Mouse (Mus musculus): ENCODE results near the gene Ndufa1.
A peak's percentile ranks its signal among the peaks of the same experiment; 100 is the strongest.
"Not testable (repeated sequence)": the region's sequence is repeated elsewhere in the genome, so short reads cannot be mapped to it uniquely, and the experiment has no call there.

Ndufa1 gene

DNA sequence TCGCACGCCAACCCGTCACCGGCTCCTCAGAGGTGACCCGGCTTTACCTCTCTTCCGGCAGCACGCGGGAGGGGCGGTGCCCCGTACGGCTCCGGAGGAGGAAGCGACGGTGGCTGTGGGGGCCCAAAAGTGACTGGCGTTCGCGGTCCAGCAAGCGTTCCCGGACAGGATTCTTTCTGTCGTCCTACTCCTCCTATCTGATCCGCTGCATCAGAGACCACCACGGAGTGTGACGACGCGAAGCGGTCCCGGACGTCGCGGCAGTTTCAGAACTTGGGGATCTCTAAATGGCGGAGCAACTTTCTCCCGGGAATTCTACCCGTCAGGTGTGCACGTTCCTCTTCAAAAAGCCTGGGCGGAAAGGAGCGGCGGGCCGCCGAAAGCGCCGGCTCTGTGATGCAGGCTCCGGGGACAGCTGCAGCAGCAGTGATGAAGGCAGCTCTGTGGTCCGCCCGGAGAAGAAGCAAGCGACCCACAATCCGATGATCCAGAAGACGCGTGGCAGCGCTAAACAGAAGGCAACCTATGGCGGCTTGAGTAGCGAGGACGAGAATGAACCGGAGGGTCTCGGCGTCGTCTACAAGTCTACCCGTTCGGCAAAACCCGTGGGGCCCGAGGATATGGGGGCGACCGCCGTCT is at the start of gene Ndufa1, which contains the start of gene Rnf113a1:
Ndufa1 (minus strand) TSS at position 59 of the 639 bp plus-strand sequence.
Rnf113a1 (plus strand) TSS at position 141 of the 639 bp plus-strand sequence.
- DNase-seq: peak; percentile 73

DNA sequence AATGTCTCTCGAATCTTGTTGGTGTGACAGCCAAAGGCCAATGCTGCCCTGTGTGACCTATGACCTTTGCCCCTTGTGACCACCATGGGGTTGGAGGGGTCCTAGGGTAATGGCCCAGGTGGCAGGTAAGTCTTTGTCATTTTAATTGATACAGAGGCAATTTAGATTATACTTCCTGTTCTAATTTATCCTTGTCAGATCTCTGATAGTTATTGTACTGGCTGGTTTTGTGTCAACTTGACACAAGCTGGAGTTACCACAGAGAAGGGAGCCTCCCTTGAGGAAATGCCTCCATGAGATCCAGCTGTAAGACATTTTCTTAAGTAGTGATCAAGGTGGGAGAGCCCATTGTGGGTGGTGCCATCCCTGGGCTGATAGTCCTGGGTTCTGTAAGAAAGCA is 31.2 kb upstream of the Ndufa1 start, which contains the start of gene Rhox1:
Rhox1 (minus strand) TSS at position 101 of the 400 bp plus-strand sequence.
- not testable (repeated sequence) for DNase-seq

DNA sequence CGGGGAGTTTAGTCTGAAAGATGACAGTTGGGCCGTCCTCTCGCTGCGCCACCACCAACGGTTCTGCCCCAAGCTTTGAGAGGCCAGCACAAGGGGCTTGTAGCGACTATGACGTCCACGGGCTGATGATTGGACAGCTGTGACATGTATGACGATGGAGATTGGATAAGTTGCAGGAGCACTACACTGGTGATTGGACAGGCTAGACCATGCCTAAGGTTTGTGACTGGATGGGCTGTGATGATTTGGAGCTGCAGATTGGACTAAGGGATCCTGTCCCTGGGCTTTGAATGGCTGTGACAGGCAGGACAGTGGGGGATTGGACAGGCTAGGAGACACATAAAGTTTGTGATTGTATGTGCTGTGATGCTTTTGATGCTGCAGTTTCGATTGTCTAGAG is 20.0 kb upstream of the Ndufa1 start, which contains the start of gene Gm9:
Gm9 (minus strand) TSS at position 101 of the 400 bp plus-strand sequence.
- no peak for DNase-seq

DNA sequence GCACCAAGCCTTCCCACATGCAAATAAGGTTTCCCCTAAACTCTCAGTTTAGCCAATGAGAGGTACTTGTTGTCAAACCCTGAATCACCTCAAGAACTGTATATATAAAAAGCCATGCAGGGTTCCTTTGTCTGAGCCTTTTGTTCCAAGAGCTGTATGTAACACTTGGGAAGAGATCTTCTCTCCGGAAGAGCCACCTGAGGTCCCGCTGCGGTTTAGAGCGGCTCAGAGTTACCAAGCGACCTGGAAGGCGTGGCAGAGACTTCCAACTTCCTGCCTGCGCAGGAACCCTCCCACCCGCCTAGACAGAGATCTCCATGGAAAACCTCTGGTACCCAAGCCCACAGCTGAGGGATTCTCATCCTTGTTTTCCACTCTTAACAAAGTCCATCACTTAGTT is 7.7 kb upstream of the Ndufa1 start:
- no peak for DNase-seq

GRCm38 (mm10) chrX:37191744-37192379 is 899 bp upstream of the Ndufa1 start:
- DNase-seq: no peak

GRCm38 (mm10) chrX:37190755-37191104 is 233 bp downstream of the Ndufa1 start:
- no peak for DNase-seq

DNA sequence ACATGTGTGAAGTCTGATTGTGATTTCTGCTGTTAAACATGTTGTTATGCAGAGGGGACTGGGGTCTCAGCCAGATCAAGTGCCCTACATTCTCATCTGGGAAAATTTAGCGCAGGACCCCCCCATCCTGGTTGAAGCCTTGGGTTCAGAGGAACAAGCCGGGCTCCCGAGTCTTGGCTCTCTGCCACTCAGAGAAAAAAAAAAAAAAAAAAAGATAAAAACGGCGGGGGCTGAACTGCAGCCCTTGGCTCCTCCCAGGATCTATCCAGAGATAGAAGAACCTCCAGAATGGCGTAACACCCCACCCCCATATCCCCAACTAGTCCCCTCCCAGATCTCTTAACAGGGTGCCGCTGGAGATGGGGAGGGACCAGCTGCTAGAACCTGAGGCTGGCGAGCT is 6.6 kb downstream of the Ndufa1 start:
- DNase-seq: not testable (repeated sequence)

- no peak for DNase-seq
Observed at GRCm38 (mm10) chrX:37168742-37169141, 22.2 kb downstream of the Ndufa1 start, which contains the start of gene Akap14. Gene Akap14, minus strand, starts transcription at chrX:37168842.

- DNase-seq: peak; percentile 14
Observed at GRCm38 (mm10) chrX:37167085-37167484, 23.9 kb downstream of the Ndufa1 start.

DNA sequence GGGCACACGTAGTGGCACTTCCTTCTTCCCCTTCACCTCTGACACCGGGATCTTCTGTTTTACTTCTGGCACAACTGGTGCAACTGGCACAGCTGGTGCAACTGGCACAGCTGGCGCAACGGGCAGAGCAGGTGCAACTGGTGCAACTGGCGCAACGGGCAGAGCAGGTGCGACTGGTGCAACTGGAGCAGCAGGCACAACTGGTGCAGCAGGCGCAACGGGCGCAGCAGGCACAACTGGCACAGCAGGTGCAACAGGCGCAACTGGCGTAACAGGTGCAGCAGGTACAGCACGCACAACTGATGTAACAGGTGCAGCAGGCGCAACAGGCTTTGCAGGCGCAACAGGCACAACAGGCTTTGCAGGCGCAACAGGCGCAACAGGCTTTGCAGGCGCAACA is 27.8 kb downstream of the Ndufa1 start:
- DNase-seq: no peak

DNA sequence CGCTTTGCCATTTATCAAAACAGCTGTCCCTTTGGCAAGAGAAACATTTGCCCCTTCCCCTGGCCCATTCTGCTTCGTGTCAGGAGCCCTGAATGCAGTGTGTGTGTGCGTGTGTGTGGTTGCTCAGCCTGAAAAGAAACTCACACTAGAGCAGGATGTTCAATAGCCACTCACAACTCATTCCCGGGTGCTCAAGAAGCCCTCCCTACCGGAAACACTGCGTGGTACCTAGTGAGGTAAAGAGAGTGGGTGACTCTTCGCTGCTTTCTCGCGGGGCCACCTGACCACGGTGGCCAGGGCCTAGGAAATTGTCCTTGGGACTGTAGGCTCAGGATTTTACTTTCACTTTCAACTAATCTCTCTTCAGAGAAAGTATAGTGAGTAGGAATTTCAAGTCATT is 29.8 kb downstream of the Ndufa1 start:
- no peak for DNase-seq

- DNase-seq: no peak
Observed at GRCm38 (mm10) chrX:37157839-37158238, 33.1 kb downstream of the Ndufa1 start.

GRCm38 (mm10) chrX:37144954-37145353 is 46.0 kb downstream of the Ndufa1 start:
- no peak for DNase-seq

DNA sequence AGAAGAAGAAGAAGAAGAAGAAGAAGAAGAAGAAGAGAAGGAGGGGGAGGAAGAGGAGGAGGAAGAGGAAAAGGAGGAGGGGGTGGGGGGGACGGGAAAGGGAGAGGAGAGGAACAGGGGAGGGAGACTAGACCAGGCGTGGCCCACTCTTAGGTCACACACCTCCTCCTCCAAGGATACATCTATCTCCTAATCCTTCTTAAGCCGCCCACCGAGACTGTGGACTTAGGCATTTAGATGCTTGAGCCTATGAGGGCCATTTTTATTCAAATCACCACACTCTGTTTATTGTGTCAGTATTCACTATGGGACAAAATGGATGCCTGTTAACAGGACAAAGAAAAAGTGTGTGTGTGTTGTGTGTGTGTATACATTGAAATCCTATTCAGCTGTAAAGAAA is 46.5 kb downstream of the Ndufa1 start:
- not testable (repeated sequence) for DNase-seq

DNA sequence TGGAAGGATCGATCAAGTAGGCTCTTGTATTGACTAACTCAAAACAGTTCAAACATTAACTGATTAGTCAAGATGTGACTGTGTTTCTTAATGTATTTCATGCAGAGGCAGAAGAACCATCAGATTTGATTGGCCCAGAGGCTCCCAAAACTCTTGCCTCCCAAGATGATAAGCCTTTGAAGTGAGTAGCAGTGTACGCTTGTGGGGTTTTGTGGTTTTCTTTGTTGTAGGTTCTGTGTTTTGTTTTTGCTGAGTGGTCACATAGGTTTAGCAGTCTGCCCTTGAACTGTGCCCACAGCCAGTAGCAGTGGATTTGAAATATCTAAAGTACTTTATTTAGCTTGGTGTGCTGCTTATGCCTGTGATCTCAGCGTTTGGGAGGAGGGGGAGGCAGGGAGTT is 49.2 kb downstream of the Ndufa1 start:
- DNase-seq: no peak

All from layer of hippocampus, adult 9-11 months (tissue).